Mouse (Mus musculus) CH12.LX (cell line): ENCODE measurements around the gene Tbc1d19. TPM values are rescaled to one million over a fixed set of nuclear protein-coding genes. Genes with fewer than 3 reads are reported as not detected.

ENCODE experiments used
- DNase-seq: peaks from one replicate; pipeline ENCODE4 v3.0.0-alpha.2; 2013; ENCODE audit errors: extremely low read depth
- H3K27ac ChIP-seq: 2 replicates; pipeline ENCODE4 v1.5.1; 2012; ENCODE audit warnings: low read depth, mild to moderate bottlenecking, control low read depth, moderate library complexity; ENCODE audit not compliant: insufficient read depth
- H3K27me3 ChIP-seq: replicated peaks from 2 replicates; pipeline ENCODE3; 2012; ENCODE audit warnings: inconsistent platforms
- H3K36me3 ChIP-seq, 2 experiments: replicated peaks in 1 of 2; 2 replicates each; pipeline versions ENCODE3 to v1.6.1; 2012; ENCODE audit warnings: inconsistent platforms in 1 of 2, low read length in 1 of 2, mild to moderate bottlenecking in 1 of 2, mixed read lengths in 1 of 2, moderate library complexity in 1 of 2; ENCODE audit not compliant: control insufficient read depth in 1 of 2, insufficient read depth in 1 of 2
- H3K4me1 ChIP-seq, 2 experiments: 2 replicates each; pipeline ENCODE4 v1.6.1; 2012; ENCODE audit warnings: inconsistent platforms in 1 of 2, moderate library complexity in 1 of 2; ENCODE audit not compliant: insufficient read depth in 2 of 2, control insufficient read depth in 1 of 2
- H3K4me2 ChIP-seq: 2 replicates; pipeline ENCODE4 v1.6.1; 2012; ENCODE audit warnings: low read depth, mild to moderate bottlenecking, control low read depth; ENCODE audit not compliant: poor library complexity, insufficient read depth, severe bottlenecking
- H3K4me3 ChIP-seq, 3 experiments: fragments of 150-350 bp in 1 of 3; sonication (generic) in 1 of 3; replicated peaks in 1 of 3; 2 replicates each; pipeline versions ENCODE3 to v1.5.1; 2011 to 2012; ENCODE audit warnings: low read depth in 2 of 3, low read length in 2 of 3, mild to moderate bottlenecking in 2 of 3, moderate library complexity in 2 of 3, control low read depth in 1 of 3, improper control_type of control experiment in 1 of 3, inconsistent platforms in 1 of 3, mixed read lengths in 1 of 3; ENCODE audit not compliant: poor library complexity in 1 of 3
- H3K79me2 ChIP-seq: replicated peaks from 2 replicates; pipeline ENCODE4 v1.6.1; 2012; ENCODE audit warnings: mild to moderate bottlenecking, moderate library complexity; ENCODE audit not compliant: control insufficient read depth, poor library complexity, insufficient read depth, severe bottlenecking; ENCODE audit errors: extremely low read depth
- H3K9ac ChIP-seq: 2 replicates; pipeline ENCODE4 v1.6.1; 2012; ENCODE audit warnings: low read depth, mild to moderate bottlenecking, control low read depth, moderate library complexity; ENCODE audit not compliant: insufficient read depth
- H3K9me3 ChIP-seq: replicated peaks from 2 replicates; pipeline ENCODE3; 2012; ENCODE audit warnings: low read length, inconsistent platforms, mixed read lengths
- CHD1 ChIP-seq: IDR thresholded peaks from 2 replicates; pipeline ENCODE4 v1.6.1; 2012; ENCODE audit warnings: low read depth, low read length, improper control_type of control experiment, inconsistent platforms
- E2F4 ChIP-seq: IDR thresholded peaks from 2 replicates; pipeline ENCODE4 v1.6.1; 2011; ENCODE audit warnings: low read depth, low read length, improper control_type of control experiment; ENCODE audit not compliant: insufficient replicate concordance
- HCFC1 ChIP-seq: IDR thresholded peaks from 2 replicates; pipeline ENCODE4 v1.6.1; 2012; ENCODE audit warnings: low read depth, mild to moderate bottlenecking, inconsistent platforms, low read length, improper control_type of control experiment
- IRF4 ChIP-seq: IDR thresholded peaks from 2 replicates; pipeline ENCODE4 v1.6.1; 2014; ENCODE audit warnings: low read depth, mild to moderate bottlenecking, inconsistent platforms, low read length, improper control_type of control experiment
- JUN ChIP-seq: IDR thresholded peaks from 2 replicates; pipeline ENCODE4 v1.6.1; 2011; ENCODE audit warnings: low read depth, mild to moderate bottlenecking, low read length, improper control_type of control experiment, moderate library complexity; ENCODE audit not compliant: insufficient read depth
- MAFK ChIP-seq: IDR thresholded peaks from 2 replicates; pipeline ENCODE4 v1.6.1; 2011; ENCODE audit warnings: low read length, improper control_type of control experiment; ENCODE audit not compliant: insufficient replicate concordance
- MAX ChIP-seq: IDR thresholded peaks from 2 replicates; pipeline ENCODE4 v1.6.1; 2011; ENCODE audit warnings: low read length, improper control_type of control experiment
- POLR2A ChIP-seq: IDR thresholded peaks from 2 replicates; pipeline ENCODE4 v1.6.1; 2011; ENCODE audit warnings: low read depth, mild to moderate bottlenecking, improper control_type of control experiment, low read length
- RAD21 ChIP-seq: IDR thresholded peaks from 2 replicates; pipeline ENCODE4 v1.6.1; 2011; ENCODE audit warnings: low read depth, mild to moderate bottlenecking, low read length, improper control_type of control experiment, moderate library complexity
- SMC3 ChIP-seq: IDR thresholded peaks from 2 replicates; pipeline ENCODE4 v1.6.1; 2011; ENCODE audit warnings: low read depth, low read length, improper control_type of control experiment
- TBP ChIP-seq: conservative IDR thresholded peaks from 2 replicates; pipeline ENCODE4 v1.6.1; 2011; ENCODE audit warnings: low read depth, low read length, improper control_type of control experiment
- ZKSCAN1 ChIP-seq: IDR thresholded peaks from 2 replicates; pipeline ENCODE4 v1.6.1; 2012; ENCODE audit warnings: low read depth, inconsistent platforms, low read length, improper control_type of control experiment, borderline replicate concordance
- dilution Hi-C: fragments of 300-500 bp; cut with MboI; formaldehyde crosslinking; loops from 2 replicates; pipeline ENCODE4 v1.14.3; 2020; ENCODE audit warnings: low sequenced_read_pairs; ENCODE audit not compliant: extremely low pct_unique_long_range_greater_than_20kb, extremely low pct_ligation_motif_present
- in situ Hi-C: fragments of 300-500 bp; cut with MboI; formaldehyde crosslinking; loops from 3 replicates; pipeline ENCODE4 v1.14.3; 2019; ENCODE audit warnings: low sequenced_read_pairs, low pct_ligation_motif_present, low pct_unique_long_range_greater_than_20kb, mixed read lengths
- polyA plus RNA-seq: library from polyadenylated mRNA; unstranded; fragments of >175 nt; gene quantifications from 2 replicates; pipeline ENCODE4 v1.2.1, GENCODE M21; 2012; ENCODE audit warnings: low read depth; ENCODE audit not compliant: insufficient read length
- total RNA-seq, 2 experiments: library from RNA; depleted of rRNA; stranded (reverse); fragments of 300-350 nt in 1 of 2; fragments of >200 nt in 1 of 2; gene quantifications; 2 replicates each; pipeline ENCODE4 v1.2.3; 2012 to 2014

The Tbc1d19 gene
- total and polyA plus RNA-seq, 3 experiments, result 7.6 to 15.2 (median 14.8) TPM

GRCm38 (mm10) chr5:53942332-53942731 lies 132.9 kb downstream of the Tbc1d19 start:
- TF ChIP-seq HCFC1 (no peak), CHD1 (no peak), SMC3 (no peak)
- Histone ChIP-seq H3K27me3 (no peaks in the 10 kb centered on the region), H3K27ac (no peak overlapping the region), H3K4me1 (peaks cover 0 to 2% of the 10 kb centered on the region in 2 experiments; a peak in 1 of 4 replicates), H3K36me3 (no peaks in the 10 kb centered on the region), H3K4me3 (no peak overlapping the region), H3K4me2 (no peak overlapping the region), H3K9me3 (no peaks in the 10 kb centered on the region), H3K9ac (no peak overlapping the region), H3K79me2 (no peaks in the 10 kb centered on the region)
- in situ Hi-C loops (no loop called here), dilution Hi-C loops (no loop called here)
- DNase-seq, result no peak

- no peaks in the 10 kb centered on the region for H3K36me3 ChIP-seq
- no peaks in the 10 kb centered on the region for H3K79me2 ChIP-seq
- no peak overlapping the region for H3K4me3 ChIP-seq
- peaks cover 0 to 2% of the 10 kb centered on the region in 2 experiments; a peak in 1 of 4 replicates for H3K4me1 ChIP-seq
- H3K27me3 ChIP-seq, result no peaks in the 10 kb centered on the region
- no peak overlapping the region for H3K4me2 ChIP-seq
- no peak overlapping the region for H3K9ac ChIP-seq
- dilution Hi-C loops (no loop called here), in situ Hi-C loops (no loop called here)
- no peaks in the 10 kb centered on the region for H3K9me3 ChIP-seq
- no peak overlapping the region for H3K27ac ChIP-seq
- peak; percentile 77 for TF ChIP-seq MAFK
- TF ChIP-seq MAX, result no peak
- no peak for DNase-seq
Measured at GRCm38 (mm10) chr5:53943321-53943857, 134.0 kb downstream of the Tbc1d19 start.

GRCm38 (mm10) chr5:53946747-53947146 lies 137.3 kb downstream of the Tbc1d19 start:
- Histone ChIP-seq H3K36me3 (no peaks in the 10 kb centered on the region), H3K27me3 (no peaks in the 10 kb centered on the region), H3K79me2 (no peaks in the 10 kb centered on the region), H3K9me3 (no peaks in the 10 kb centered on the region), H3K4me3 (no peak overlapping the region), H3K9ac (no peak overlapping the region), H3K4me2 (no peak overlapping the region), H3K27ac (no peak overlapping the region)
- dilution Hi-C loops, result no loop called here
- in situ Hi-C loops, result no loop called here
- TF ChIP-seq IRF4 (no peak), E2F4 (no peak), HCFC1 (no peak), TBP (no peak), JUN (no peak), RAD21 (no peak), ZKSCAN1 (no peak), POLR2A (no peak)
- TF ChIP-seq, all 38 proteins: peak for 0
- H3K4me1 ChIP-seq, result peaks cover 0 to 2% of the 10 kb centered on the region in 2 experiments; a peak in 1 of 4 replicates
- no peak for DNase-seq
